Mouse (Mus musculus) ovary, postnatal 14 days (tissue): ENCODE results near the gene Gm28308.

Experiments
- DNase-seq: peaks from one replicate; pipeline ENCODE4 v3.0.0; 2022; ENCODE audit warnings: low spot score

Gm28308 gene

DNA sequence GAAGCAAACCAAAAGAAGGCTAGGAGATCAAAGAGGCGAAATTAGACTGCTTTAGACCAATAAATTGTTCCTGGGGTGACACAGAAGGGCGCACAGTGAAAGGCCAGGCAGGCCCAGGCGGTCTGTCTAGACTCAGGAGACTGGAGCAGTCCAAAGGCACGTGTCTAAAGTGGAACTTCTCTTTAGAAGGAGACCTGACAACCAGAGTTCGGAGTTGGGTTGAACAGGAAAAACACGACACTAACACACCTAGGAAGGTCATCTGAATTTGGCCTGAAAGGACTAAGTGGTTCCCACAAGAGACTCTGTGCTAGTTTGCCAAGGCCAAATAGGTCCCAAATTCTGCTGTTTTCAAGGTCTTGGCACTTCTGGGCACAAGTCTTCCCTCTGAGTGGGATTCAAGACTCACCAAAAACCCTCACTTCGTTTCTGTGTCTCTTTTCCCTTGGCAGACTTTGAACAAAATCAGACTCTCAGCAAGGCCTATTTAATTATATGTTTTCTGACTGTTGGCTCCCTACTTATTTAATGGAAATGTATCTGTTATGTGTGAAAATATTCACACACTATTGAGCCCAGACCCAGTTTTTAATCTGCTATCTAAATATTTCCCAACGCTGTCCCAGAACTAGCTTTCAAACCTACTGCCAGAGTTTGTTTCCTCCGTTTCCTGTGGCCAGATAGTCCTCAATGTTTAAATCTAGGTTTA lies 6.2 kb upstream of the Gm28308 start:
- no peak for DNase-seq

DNA sequence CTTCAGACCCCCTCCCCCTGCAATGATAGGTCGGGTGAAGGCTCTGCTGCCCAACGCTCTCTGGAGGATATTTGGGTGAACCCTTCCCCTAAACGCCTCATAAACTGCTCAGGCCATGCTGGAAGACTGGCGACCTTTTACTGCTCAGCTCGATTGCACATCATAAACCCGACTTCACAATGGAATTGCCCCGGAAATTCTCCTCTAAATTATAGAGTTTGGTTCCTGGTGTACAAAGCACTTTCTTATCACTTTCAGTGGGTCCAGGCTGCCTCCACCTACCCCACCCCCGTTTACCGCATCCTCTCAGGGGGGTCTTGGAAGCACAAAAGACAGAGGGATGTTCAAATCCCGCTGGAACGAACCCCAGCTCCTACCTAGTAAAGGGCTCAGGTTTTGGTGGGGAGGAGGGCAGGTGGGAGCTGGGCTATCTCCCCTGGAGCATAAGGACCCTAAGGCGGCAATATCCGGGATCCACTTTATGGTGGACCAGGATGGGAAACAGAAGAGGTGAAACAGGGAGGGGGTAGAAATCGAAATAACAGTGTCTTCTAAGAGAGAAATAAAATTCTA lies 5.6 kb upstream of the Gm28308 start:
- no peak for DNase-seq

DNA sequence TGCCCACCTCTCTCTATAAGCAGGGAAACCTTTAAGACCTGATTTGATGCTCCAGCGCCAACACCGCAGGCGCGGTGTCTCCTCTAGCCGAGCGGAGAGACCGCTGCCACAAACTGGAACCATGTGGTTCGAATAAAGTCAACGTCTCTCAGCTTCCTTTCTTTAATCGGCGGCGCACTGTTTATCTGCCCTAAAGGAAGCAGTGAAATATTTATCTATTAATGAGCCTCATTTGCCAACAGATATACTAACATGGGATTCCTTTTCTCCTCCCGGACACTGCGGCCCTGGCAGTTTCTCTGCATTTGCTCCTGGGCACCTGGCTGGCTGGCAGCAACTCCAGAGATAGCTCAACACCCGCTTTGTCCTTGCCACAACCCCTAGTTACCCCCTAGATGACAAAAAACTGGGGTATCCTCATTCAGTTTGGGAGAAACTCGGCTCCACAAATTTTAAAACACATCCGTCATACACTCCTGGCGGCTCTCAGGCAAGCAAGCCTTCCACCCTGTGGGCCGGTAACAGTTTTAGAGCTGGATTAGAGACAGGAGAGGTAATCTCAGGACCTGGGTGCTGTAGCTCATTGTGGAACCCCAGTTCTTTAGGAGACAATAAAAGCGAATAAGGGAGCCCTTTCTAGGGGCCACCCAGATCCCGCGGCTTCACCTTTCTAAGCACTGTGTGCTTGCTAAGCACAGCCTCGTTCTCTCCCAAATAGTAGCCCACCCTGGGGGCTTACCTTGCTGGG lies 4.9 kb upstream of the Gm28308 start:
- no peak for DNase-seq

- DNase-seq, result no peak
These were observed 4.3 kb upstream of the Gm28308 start for GRCm38 (mm10) chr6:52217459-52217768.

DNA sequence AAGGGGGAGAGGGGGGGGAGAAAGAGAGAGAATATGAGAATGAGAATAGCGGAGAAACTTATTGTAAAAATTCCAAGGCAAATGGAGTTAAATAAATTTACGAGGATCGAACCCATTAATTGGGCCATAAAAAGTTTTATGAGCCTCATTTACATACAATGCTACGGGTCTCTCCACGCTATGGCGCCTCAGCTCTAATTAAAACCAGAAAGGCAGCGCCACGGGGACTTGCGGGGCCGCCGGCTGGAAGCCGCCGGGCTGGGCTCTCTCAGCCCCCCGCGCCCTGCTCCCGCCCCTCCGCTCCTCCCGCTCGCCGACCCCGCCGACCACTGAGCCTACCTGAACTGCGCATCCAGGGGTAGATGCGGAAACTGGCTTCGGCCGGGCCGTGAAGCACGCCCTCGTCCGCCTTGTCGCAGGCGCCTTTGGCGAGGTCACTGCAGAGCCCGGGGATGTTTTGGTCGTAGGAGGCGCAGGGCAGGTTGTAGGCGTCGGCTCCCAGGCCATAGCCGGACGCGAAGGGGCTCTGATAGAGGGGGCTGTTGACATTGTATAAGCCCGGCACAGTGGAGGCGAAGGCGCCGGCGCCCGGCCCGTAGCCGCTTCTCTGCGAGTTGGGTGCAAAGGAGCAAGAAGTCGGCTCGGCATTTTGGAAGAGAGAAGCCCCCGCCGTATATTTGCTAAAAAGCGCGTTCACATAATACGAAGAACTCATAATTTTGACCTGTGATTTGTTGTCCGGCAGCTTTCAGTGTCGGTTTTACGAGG lies 3.7 kb upstream of the Gm28308 start:
- DNase-seq, result no peak

- no peak for DNase-seq
These were observed 2.8 kb upstream of the Gm28308 start for GRCm38 (mm10) chr6:52215771-52216535.

DNA sequence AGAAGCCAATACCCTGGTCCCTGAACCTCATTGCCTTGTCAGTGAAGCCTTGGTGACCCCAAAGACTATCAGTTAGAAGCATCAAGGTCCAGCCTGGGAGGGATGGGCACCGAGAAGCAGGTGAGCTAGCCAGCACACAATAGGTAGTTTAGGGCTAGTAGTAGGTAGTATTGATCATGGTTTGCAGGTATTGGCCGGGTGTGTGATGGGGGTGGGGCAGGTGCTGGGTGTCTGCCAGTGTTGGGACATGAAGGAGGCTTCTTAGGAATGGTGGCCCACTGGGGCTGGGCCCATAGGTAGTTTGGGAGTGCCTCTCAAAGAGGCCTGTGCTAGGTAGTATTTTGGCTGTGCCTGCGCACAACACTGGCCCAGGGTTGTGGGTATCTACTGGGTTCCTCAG lies 1.9 kb upstream of the Gm28308 start:
- no peak for DNase-seq

DNA sequence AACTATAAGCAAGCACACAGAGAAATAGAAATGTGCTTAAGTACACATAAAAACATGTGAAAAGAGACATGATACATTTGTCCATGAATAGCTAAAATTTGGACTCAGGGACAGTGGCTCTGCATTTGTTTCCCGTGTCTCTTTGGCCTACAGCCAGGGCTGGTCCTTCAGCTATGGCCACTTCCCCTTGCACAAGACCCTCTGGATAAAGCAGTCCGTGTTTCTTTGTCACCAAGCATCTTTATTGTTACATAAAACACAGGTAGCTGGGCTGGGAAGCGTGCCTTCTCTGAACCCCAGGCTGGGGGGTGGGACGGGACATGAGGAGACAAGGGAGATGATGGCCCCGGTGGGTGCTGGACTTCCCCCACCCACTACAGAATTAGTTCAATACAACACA lies 1.1 kb upstream of the Gm28308 start:
- no peak for DNase-seq

DNA sequence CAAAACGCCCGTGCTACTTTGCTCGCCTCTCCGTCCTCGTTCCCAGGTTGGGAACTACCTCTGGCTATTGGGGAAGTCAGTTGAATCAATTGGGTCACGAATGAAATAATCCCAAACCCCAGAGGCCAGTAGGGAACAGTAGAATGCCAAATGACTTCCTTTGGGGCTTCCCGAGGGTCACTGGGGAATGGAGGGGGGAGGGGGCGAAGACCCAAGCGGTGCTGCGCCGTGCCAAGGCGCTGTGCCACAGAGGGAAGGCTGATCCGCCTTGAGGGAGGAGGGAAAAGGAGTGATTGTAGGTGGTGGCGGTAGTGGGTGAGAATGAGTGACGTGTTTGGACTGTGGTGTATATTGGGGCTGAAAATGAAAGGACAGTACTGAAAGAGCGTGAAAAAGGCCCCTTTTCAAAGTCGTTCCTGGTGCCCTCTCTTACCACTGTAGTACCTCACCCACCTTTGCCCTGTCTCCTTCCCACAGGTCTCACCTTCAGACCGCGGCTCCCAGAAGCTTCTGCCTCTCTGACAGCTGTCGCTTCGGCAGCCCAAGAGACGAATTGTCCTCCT lies 502 bp downstream of the Gm28308 start:
- DNase-seq, result no peak

DNA sequence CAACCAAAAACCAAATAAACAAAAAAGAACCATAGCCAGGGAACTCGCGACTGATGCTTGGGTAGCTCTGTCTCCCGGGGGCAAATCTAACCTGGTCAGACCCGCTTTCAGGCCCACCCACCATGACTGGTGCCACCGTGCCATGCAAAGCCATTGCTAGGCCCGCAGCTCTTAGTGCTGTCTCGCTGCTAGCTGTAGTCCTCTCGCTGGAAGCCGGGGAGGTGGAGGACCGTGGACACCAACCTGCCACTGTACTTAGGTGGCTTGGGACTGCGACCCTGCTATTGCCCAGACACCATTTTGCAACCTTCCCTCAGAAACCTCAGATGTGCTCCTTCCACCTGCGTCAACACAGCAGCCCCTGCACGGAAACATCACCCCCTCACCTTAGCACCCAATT lies 1.2 kb downstream of the Gm28308 start:
- DNase-seq, result no peak

DNA sequence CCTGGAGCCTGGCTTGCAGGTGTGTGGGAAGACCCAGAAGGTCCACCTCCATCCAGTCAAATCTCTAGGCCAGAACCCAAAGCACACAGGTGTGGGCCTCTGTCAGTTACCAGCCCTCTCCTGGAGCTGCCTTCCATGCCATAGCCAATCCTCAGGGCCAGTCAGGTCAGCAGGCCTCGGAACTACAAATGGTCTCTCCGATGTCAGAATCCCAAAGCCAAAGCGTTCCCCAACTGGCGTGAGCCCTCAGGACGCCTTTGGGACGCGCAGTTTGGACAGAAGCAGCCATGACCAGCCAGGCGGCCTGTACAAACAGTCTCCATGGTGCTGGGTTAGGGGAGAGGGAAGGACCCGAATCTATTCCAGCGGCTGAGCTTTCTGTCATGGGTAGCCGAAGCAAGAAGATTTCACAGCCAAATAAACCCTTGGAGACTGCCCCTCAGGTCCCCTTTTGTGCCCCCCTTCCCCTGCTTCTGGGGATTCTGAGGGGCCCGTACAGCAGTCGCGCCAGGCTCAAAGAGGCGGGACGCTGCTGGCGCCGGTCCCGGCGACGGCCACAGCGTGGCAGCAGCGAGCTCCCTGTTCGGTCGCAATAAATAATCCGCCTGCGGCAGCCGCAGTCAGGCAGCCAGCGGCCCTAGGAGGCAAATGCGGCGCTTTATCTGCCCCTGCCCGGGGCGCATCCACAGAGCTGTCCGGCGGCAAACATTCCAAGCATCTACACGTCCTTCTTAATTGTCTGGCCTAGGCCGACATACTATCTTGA lies 1.8 kb downstream of the Gm28308 start:
- DNase-seq, result peak; percentile 71

GRCm38 (mm10) chr6:52209685-52210046 lies 3.5 kb downstream of the Gm28308 start:
- no peak for DNase-seq

- no peak for DNase-seq
These were observed 4.1 kb downstream of the Gm28308 start for GRCm38 (mm10) chr6:52208868-52209684.

- DNase-seq, result no peak
These were observed 4.9 kb downstream of the Gm28308 start, which contains the start of gene Hoxa6 for GRCm38 (mm10) chr6:52208072-52208867. Gene Hoxa6 (minus strand): TSS chr6:52208722.

DNA sequence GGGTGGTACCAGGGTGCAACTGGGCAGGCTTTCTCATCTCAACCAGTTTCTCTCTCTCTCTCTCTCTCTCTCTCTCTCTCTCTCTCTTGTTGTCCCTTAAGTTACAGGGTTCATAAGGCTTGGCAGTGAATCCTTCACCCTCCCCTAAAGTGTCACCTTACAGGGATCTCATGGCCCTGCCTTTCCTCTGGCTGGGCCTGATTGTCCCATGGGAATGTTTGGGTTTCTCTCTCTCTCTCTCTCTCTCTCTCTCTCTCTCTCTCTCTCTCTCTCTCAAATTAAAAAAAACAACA lies 5.5 kb downstream of the Gm28308 start:
- no peak for DNase-seq

DNA sequence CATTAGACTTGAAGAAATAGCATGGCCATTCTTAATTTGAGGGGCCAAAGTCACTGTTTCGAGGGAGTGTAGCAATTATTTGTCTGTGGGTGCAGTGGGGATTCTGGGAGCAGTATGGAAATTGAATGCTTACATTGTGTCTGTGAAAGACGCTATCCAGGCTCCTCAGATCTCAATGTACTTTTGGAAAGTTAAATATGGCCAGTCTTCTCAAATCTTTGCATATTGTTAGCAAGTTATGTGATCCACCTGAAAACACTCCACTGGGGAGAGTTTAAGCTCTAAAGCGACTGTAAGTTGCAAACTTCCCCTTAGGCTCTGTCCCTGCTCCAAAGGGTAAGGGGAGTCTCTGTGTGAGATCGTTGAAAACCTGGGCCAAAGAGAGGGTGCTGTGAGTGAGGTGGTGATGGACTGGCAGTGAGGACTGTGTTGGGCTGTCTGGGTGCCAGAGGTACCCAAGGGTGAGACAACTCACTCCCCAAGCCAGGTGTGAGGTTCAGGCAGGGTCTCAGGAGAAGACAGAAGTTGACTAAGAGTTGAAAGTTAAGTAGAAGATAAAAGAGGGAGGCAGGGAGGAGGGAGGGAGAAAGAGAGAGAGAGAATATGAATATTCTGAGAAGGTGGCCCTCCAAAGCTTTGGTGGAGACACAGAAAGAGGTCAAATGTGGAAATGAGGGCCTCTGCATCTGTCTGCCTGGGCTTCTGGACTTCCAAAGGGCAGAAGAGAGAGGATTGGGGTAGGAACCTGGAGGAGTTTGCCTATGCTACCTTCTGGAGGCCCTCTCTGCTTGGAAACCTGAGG lies 6.1 kb downstream of the Gm28308 start:
- DNase-seq, result no peak

- DNase-seq, result no peak
These were observed 7.2 kb downstream of the Gm28308 start for GRCm38 (mm10) chr6:52205638-52206621.
